Mouse (Mus musculus) liver, adult 2 months (tissue): ENCODE results near the gene Ppp1r15b.

Experiments used
- CTCF ChIP-seq: fragments of 200-500 bp; IDR thresholded peaks from 2 replicates; pipeline ENCODE4 v1.5.1; 2011; ENCODE audit warnings: low read depth, low read length, control low read depth
- POLR2A ChIP-seq: fragments of 200-500 bp; IDR thresholded peaks from 2 replicates; pipeline ENCODE4 v1.6.1; 2011; ENCODE audit warnings: low read length, control low read depth; ENCODE audit not compliant: insufficient read depth; ENCODE audit errors: extremely low read depth

- TF ChIP-seq POLR2A: no peak
- no peak for TF ChIP-seq CTCF
Observed at GRCm38 (mm10) chr1:133150556-133150955, 19.6 kb downstream of the Ppp1r15b start.
